Mouse (Mus musculus) olfactory bulb, adult 2 months (tissue): Measurements from ENCODE around the gene Crym. TPM values are rescaled to one million over a fixed set of nuclear protein-coding genes. Genes with fewer than 3 reads are reported as not detected.

ENCODE experiments used
- H3K27ac ChIP-seq: fragments of 200-500 bp; 2 replicates; pipeline ENCODE4 v1.5.1; 2012; ENCODE audit warnings: low read depth, low read length; ENCODE audit not compliant: insufficient read depth
- H3K4me1 ChIP-seq: fragments of 200-500 bp; 2 replicates; pipeline ENCODE4 v1.6.1; 2012; ENCODE audit warnings: low read length; ENCODE audit not compliant: control insufficient read depth, insufficient read depth
- H3K4me3 ChIP-seq: fragments of 200-500 bp; 2 replicates; pipeline ENCODE4 v1.5.1; 2012; ENCODE audit warnings: mild to moderate bottlenecking, low read depth, low read length, moderate library complexity; ENCODE audit not compliant: insufficient read depth
- CTCF ChIP-seq: fragments of 200-500 bp; IDR thresholded peaks from 2 replicates; pipeline ENCODE4 v1.5.1; 2012; ENCODE audit warnings: low read depth, mild to moderate bottlenecking, low read length, moderate library complexity; ENCODE audit not compliant: insufficient read depth
- POLR2A ChIP-seq: fragments of 200-500 bp; IDR thresholded peaks from 2 replicates; pipeline ENCODE4 v1.6.1; 2012; ENCODE audit warnings: mild to moderate bottlenecking, low read depth, low read length, moderate library complexity; ENCODE audit not compliant: insufficient read depth
- WGBS: fragments of 180-500 bp; shearing (Covaris S2); methylation state at CpG from one replicate; pipeline ENCODE4 v1.1.7; 2018; 5-methylcytosine and 5-hydroxymethylcytosine counted together
- polyA plus RNA-seq: library from polyadenylated mRNA; stranded (reverse); fragments of >200 nt; gene quantifications from 2 replicates; pipeline ENCODE4 v1.2.4, GENCODE M21; 2012; ENCODE audit warnings: low replicate concordance; ENCODE audit not compliant: missing spikeins, insufficient read depth, insufficient read length

Crym gene
- polyA plus RNA-seq, 1 experiment: not detected

DNA sequence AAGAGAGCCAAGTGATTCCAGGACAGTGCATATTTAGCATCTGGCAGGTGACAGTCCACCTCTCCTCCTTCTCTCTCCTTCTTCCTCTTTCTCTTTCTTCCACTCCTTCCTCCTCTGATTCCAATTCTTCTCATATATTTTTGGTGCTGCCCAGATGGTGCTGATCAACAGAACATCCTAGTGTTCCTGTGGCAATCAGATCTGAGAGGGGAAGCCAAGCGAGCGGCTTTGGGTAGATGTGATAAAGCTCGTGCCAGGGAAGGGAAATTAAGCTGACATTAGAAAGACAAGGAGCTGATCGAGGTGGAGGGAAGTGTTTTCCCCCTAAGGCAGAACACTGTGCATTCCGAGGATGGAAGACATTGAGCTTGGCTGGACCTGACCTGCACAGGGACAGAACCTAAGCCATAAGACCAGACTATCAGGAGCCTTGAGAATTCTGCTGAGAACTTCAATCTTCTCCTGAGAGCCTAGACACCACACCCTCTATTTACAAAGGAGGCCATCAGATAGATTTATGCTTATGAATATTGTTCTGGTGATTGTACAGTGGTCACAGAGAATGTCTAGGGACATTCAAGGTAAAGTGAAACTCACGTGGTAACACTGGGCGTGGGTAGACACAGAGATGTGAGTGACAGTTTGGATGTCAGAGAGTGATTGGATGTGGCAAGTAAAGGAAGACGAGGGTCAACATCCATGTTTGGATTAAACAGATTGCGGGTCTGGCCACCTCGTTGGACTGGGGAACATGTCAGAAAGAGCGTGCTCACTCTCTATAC lies 27.0 kb downstream of the Crym start:
- no peak overlapping the region for H3K27ac ChIP-seq
- no peaks in the 10 kb centered on the region for H3K4me1 ChIP-seq
- 87% methylated on average over 11 of the region's 11 CpGs for WGBS
- TF ChIP-seq CTCF (no peak), POLR2A (no peak)
- no peak overlapping the region for H3K4me3 ChIP-seq

DNA sequence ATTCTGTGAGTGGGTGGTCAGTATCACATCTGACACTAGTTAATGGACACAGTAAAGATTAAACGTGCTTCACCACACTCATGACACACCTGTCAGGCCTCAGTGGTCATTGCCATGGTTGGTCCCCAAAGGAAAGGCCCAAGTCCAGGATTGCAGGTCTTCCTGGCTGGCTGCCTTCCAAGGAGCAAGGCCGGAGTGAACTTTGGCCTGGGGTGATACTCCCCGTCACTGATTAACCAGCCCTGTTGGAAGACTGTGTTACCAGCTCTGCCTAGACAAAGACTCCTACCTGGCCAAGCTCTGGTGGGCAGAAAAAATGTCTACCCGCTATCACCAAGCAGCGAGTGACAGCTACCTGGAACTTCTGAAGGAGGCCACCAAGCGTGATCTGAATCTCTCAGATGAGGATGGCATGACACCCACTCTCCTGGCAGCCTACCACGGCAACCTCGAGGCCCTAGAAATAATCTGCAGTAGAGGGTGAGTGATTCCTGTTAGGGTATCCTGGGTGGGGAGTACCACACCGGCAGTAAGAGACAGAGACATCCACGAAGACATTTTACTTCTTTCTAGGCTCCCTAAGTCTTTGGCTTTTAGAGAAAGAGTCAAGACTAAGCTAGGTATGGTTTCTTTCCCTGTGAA lies 28.2 kb downstream of the Crym start, which contains the start of gene Anks4b:
Gene Anks4b, plus strand, starts transcription at position 256 of the 642 bp plus-strand sequence.
- Histone ChIP-seq H3K4me3 (no peak within 1 kb of the TSS), H3K4me1 (no peaks in the 10 kb centered on the region), H3K27ac (no peak within 1 kb of the TSS)
- 90% methylated on average over 10 of the region's 10 CpGs for whole genome bisulfite sequencing
- TF ChIP-seq POLR2A (no peak), CTCF (no peak)

DNA sequence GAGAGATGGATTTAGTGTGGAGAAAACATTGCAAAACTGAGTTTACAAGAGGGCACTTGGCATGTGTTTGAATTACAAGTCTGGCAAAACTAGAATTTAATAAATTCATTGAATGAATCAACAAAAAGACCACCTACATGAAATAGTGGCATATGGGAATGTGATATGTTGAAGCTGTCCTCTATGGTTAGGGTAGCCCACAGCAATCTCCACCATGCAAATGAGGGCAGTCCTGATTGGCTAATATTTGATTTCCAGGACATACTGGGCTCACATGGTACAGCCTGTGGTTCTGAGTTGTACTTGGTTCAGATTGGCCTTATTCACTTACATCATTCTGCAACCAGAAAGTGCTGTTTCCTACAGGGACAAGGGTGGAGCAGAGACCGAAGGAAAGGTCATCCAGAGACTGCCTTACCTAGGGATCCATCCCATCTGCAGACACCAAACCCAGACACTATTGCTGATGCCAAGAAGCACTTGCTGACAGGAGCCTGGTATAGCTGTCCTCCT lies 29.7 kb downstream of the Crym start:
- Histone ChIP-seq H3K4me3 (no peak overlapping the region), H3K4me1 (no peaks in the 10 kb centered on the region), H3K27ac (no peak overlapping the region)
- whole genome bisulfite sequencing: 100% methylated on average over 1 of the region's 1 CpGs
- TF ChIP-seq POLR2A (no peak), CTCF (no peak)

DNA sequence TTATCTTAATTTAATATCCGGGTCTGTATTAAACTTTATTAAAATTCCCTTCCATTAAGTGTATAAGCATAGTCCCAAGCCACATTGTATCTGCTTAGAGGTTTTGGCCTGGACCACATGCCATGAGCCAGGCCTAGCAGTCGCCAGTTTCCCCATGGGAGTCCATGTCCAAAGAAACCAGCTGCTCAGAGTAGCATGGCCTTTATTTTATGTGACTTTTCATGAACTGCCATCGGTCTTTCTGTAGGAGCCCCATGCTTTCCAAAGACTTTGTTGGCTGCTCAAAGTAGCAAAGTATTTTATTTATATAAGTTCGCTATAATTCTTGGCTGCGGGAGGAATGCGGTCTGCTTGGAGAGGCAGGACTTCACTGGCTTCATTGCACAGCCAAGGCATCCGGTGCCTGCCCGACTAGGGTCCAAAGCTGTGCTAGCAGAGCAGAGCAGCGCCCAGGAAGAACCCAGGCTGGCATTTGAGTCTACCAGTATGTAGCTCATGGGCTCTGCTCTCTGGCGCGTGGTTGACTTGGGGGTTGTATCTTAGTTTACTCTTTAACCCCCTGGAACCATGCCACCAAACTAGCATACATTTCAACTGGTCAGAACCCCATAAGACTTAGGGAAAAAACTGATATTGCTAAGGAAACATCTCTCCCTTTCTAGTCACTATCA lies 38.2 kb downstream of the Crym start:
- TF ChIP-seq POLR2A: no peak
- no peak for TF ChIP-seq CTCF
- 93% methylated on average over 11 of the region's 11 CpGs for WGBS
- H3K27ac ChIP-seq: no peak overlapping the region

DNA sequence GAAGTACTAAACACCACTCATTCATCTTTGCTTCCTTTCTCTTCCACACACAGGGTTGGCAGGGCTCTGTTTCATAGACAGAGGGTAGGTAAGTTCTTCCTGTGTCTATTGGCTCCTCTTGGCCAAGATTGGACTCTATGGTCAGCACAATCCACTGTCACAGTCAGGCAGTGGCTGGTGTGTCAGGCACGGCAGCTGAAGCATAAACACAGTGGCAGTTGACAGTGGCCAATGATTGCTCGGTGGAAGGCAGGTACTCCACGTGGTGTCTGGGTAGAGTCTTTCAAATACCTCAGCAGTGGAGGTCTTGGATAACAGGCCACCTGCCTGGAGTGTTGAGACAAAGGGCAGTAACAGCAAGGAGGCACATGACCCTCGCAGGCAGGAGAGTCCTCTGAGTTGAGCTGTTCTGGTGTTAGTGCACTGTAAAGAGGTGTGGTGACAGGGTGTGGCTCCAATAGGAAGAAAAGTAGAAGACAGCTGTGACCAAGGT lies 43.7 kb downstream of the Crym start:
- H3K4me3 ChIP-seq: no peak overlapping the region
- no peak for TF ChIP-seq POLR2A
- no peak for TF ChIP-seq CTCF
- no peaks in the 10 kb centered on the region for H3K4me1 ChIP-seq
- WGBS: 33% methylated on average over 4 of the region's 4 CpGs
- H3K27ac ChIP-seq: no peak overlapping the region

More for the DNA sequence above, 38.2 kb downstream of the Crym start:
- Histone ChIP-seq H3K4me1 (no peaks in the 10 kb centered on the region), H3K4me3 (no peak overlapping the region)

DNA sequence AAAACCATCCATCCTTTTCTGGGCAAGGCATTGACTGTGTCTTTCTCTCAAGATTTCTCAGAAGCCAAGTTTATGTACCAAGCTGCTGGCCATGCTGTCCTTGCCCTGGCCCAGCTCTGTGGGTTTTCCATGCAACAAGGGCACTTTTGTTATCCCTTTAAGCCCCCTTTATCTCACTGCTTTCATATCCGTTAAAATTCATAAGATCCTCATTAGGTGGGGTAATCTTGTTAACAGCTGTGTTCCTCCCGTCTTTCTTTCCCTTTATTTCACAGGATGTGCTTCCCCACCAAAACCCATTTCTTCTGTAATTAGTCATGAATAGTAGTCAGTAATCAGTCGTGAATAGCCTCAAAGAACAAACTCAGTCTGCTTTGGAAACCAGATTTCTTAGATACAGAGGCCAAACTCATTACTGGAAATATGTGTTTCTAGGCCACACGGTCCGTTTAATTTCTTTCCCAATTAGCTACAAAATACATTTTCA lies 44.3 kb downstream of the Crym start:
- no peak for TF ChIP-seq CTCF
- TF ChIP-seq POLR2A: no peak
- 31% methylated on average over 5 of the region's 5 CpGs for WGBS
- H3K4me1 ChIP-seq: no peaks in the 10 kb centered on the region
- no peak overlapping the region for H3K4me3 ChIP-seq
- no peak overlapping the region for H3K27ac ChIP-seq

DNA sequence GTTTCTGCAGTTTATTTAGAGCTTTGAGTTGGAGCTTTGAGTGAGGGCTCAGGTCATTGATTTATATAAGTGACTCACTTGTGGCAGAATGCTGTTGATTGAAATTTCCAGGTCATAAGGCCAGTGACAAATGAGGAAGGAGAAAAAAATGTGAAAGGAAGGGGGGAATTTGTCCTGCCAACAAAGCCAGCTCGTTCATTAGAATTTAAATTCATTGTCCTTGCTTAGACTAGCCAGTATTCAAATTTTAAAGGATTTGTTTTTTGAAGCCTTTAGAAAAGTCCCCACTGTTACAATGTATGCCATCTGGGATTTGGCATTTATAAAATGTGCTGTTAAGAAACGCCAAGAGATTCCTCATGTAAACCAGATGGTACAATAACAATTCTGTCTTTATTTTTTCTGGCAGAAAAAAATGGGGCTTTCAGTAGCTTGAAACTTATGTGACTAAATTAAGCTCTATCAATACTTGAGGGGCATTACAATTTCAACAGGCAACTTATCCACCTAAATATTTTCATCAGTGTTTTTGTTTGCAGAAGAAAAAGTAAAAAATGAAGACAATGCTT lies 45.0 kb downstream of the Crym start:
- no peak for TF ChIP-seq POLR2A
- no peak for TF ChIP-seq CTCF
- Histone ChIP-seq H3K4me1 (no peaks in the 10 kb centered on the region), H3K27ac (no peak overlapping the region), H3K4me3 (no peak overlapping the region)
- 39% methylated on average over 2 of the region's 2 CpGs for WGBS

DNA sequence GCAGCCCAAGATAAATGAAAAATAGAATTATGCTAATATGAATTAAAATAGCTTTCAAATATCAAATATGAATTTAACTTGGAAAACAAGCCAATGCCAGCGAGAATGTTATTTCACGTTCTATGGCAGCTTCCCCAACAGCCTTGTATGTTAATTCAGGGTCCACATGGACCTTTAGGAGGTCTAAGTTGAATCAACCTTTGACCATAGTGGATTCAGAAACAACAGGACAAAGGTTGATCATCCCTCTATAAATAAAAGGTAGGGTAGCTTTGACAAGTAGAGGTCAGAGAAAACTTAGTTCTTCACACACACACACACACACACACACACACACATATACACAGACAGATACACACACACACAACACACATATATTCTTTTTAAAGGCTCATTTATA lies 51.0 kb downstream of the Crym start:
- Histone ChIP-seq H3K4me1 (no peaks in the 10 kb centered on the region), H3K27ac (no peak overlapping the region), H3K4me3 (no peak overlapping the region)
- WGBS: 87% methylated on average over 2 of the region's 2 CpGs
- no peak for TF ChIP-seq POLR2A
- TF ChIP-seq CTCF: no peak
